Mouse (Mus musculus): ENCODE measurements at regions not wholly inside any gene's neighbourhood (a gene's known extent, or its start where the extent isn't known, plus 50 kb on each side); places are given as distances from the start of the nearest gene placed in this dataset.

DNA sequence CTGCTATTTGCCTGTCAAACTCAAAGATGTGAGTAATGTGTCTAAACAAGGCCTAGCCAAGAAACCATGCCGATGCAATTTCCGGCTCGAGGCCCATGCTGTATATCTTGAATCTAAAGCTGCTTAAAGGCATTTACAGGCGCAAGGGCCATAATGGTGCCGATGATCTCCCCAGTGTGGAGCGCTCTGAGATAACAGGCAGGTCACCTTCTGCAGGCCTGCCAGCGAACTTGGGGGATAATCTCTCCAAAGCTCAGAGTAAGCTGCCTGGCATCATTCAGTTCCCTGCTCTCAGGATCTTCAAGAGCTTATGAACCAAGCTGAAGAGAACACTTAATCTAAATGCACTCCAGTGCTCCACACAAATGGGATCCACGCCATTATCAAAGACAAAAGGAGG, 842.3 kb upstream of the Map3k7 start:
- TF ChIP-seq POLR2A (IDR thresholded peaks at IDR 0.05; ENCODE audit: extremely low read depth, insufficient read depth, low read length) (no peak), CTCF (IDR thresholded peaks at IDR 0.05; ENCODE audit: low read depth, low read length) (no peak)
